Mouse (Mus musculus) forebrain, embryonic 16.5 days (tissue): ENCODE measurements around the gene Sh3pxd2a. TPM values are rescaled to one million over a fixed set of nuclear protein-coding genes. Genes with fewer than 3 reads are reported as not detected.

ENCODE experiments used
- ATAC-seq: fragments of 200-750 bp; cut with Nextera tagmentation; 2 replicates; pipeline ENCODE4 v1.8.0; 2017; ENCODE audit warnings: mild to moderate bottlenecking, moderate library complexity
- H3K27ac ChIP-seq: fragments of 300-500 bp; sonication (generic); 2 replicates; pipeline ENCODE4 v1.5.1; 2014; ENCODE audit warnings: low read length, control low read depth
- H3K27me3 ChIP-seq: fragments of 300-500 bp; sonication (generic); replicated peaks from 2 replicates; pipeline ENCODE4 v1.6.1; 2014; ENCODE audit warnings: low read length; ENCODE audit not compliant: control insufficient read depth, insufficient read depth
- H3K36me3 ChIP-seq: fragments of 300-500 bp; sonication (generic); 2 replicates; pipeline ENCODE4 v1.6.1; 2014; ENCODE audit not compliant: control insufficient read depth, insufficient read depth
- H3K4me1 ChIP-seq: fragments of 300-500 bp; sonication (generic); replicated peaks from 2 replicates; pipeline ENCODE4 v1.6.1; 2014; ENCODE audit warnings: low read length; ENCODE audit not compliant: control insufficient read depth, insufficient read depth
- H3K4me2 ChIP-seq: fragments of 300-500 bp; sonication (generic); 2 replicates; pipeline ENCODE4 v1.6.1; 2014; ENCODE audit warnings: mild to moderate bottlenecking, low read length, control low read depth
- H3K4me3 ChIP-seq: fragments of 300-500 bp; sonication (generic); replicated peaks from 2 replicates; pipeline ENCODE4 v1.5.1; 2014; ENCODE audit warnings: mild to moderate bottlenecking, low read length, control low read depth
- H3K9ac ChIP-seq: fragments of 300-500 bp; sonication (generic); replicated peaks from 2 replicates; pipeline ENCODE4 v1.6.1; 2014; ENCODE audit warnings: low read depth, low read length, control low read depth
- H3K9me3 ChIP-seq: fragments of 300-500 bp; sonication (generic); 2 replicates; pipeline ENCODE4 v1.6.1; 2016; ENCODE audit warnings: low read length; ENCODE audit not compliant: control insufficient read depth
- WGBS: fragments of 180-500 bp; shearing (Covaris S2); extraction: QIAGEN DNeasy Blood & Tissue Kit; methylation state at CpG from one replicate; pipeline ENCODE4 v1.1.7; 2014; 5-methylcytosine and 5-hydroxymethylcytosine counted together
- polyA plus RNA-seq: library from polyadenylated mRNA; unstranded; fragments of >200 nt; fragmentation: Nextera tagmentation; extraction: Ambion mirVana; gene quantifications from 2 replicates; pipeline ENCODE4 v1.2.1, GENCODE M21; 2015

The Sh3pxd2a gene
- polyA plus RNA-seq, 1 experiment from 2014 or later: 2.1 TPM

DNA sequence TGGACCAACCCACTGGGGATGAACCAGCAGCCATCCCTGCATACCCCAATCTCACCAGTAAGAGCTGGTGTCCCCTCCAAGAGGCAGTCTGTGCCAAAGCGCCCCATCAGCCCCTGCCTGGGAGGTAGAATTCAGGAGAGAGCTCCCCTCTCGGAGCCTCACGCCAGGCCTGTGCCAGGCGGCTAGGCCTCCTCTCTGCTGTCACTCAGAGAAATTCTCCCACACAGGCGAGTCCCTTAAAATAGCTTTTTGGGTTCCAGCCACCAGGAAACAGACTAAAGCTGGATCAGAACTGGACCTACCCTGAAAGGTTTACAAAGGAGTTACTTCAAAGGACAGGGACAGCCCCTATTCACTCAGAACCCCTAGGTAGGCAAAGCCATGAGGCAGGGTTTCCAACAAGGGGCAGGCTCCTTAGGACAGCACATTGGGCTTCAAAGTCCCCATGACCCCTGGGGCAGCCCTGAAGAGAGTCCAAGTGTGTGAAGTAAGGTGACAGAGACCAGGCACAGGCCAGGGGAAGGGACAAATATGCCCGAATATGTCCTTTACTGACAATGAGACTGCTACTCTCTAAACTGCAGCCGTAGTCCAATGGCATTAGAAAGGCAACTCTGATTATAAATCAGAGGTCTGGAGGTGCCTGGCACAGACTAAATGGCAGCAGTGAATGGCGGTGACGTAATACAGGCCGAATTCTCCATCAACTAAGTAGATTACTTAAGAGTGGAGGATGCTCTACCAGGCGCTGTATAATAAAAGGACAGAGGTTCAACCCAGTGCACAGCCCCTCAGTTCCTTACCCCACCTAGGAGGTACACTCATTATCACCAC, 9.8 kb downstream of the Sh3pxd2a start:
- Histone ChIP-seq H3K4me3 (no peak overlapping the region), H3K9me3 (no peaks in the 10 kb centered on the region), H3K27me3 (no peaks in the 10 kb centered on the region), H3K9ac (0 out of 2 replicates have a peak overlapping the region, but pooled peaks have one; percentile 26), H3K36me3 (no peaks in the 10 kb centered on the region), H3K4me2 (no peak overlapping the region), H3K27ac (no peak overlapping the region), H3K4me1 (peaks cover 20% of the 10 kb centered on the region)
- peak; percentile 45 for ATAC-seq
- WGBS: 42% methylated on average over 11 of the region's 11 CpGs

- no peak overlapping the region for H3K4me3 ChIP-seq
- H3K27ac ChIP-seq: no peak overlapping the region
- H3K27me3 ChIP-seq: no peaks in the 10 kb centered on the region
- ATAC-seq: no peak
- no peaks in the 10 kb centered on the region for H3K36me3 ChIP-seq
- H3K9ac ChIP-seq: no peak overlapping the region
- H3K9me3 ChIP-seq: no peaks in the 10 kb centered on the region
- no peak overlapping the region for H3K4me2 ChIP-seq
- peaks cover 24% of the 10 kb centered on the region for H3K4me1 ChIP-seq
- WGBS: 88% methylated on average over 7 of the region's 7 CpGs
Measured at GRCm38 (mm10) chr19:47453352-47453751, 10.8 kb downstream of the Sh3pxd2a start.

DNA sequence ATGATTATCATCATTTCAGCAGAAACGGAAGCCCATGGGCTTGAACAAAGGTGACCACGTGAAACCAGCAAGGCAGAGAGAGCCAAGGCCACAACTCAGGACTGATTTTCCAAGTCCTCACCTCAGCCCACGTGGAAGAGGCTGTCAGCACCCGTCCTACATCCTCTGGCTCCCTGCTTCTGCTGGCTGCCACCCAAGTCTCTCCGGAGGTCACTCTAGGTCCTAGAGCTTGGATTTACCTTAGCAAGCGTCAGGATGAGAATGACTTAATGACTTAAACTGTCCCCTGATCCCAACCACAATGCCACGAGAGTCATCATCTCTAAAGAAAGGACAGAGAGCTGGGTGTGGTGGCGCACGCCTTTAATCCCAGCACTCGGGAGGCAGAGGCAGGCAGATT, 11.5 kb downstream of the Sh3pxd2a start:
- no peak for ATAC-seq
- Histone ChIP-seq H3K9me3 (no peaks in the 10 kb centered on the region), H3K36me3 (no peaks in the 10 kb centered on the region), H3K27ac (no peak overlapping the region), H3K9ac (no peak overlapping the region), H3K27me3 (no peaks in the 10 kb centered on the region), H3K4me2 (no peak overlapping the region), H3K4me3 (no peak overlapping the region), H3K4me1 (peaks cover 27% of the 10 kb centered on the region)
- 90% methylated on average over 10 of the region's 10 CpGs for WGBS

DNA sequence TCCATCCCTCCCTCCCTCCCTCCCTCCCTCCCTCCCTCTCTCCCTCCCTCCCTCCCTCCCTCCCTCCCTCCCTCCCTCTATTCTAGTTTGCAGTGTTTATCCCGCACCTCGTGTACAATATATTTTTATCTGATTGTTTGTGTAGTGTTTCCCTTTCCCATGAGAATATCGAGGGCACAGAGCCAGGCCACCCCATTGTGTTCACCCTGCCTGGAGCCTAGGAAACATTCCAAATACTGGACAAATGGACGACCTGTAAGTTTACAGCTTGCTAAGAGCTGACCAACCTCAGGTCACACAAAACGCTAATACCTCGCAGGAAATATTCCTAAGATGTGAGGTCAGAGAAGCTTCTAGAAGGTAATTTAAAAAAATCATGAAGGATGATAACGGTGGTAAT, 12.0 kb downstream of the Sh3pxd2a start:
- no peak overlapping the region for H3K9ac ChIP-seq
- H3K4me2 ChIP-seq: no peak overlapping the region
- no peak overlapping the region for H3K4me3 ChIP-seq
- WGBS: 76% methylated on average over 7 of the region's 7 CpGs
- peaks cover 29% of the 10 kb centered on the region for H3K4me1 ChIP-seq
- ATAC-seq: no peak
- H3K27me3 ChIP-seq: no peaks in the 10 kb centered on the region
- H3K9me3 ChIP-seq: no peaks in the 10 kb centered on the region
- H3K27ac ChIP-seq: no peak overlapping the region
- H3K36me3 ChIP-seq: no peaks in the 10 kb centered on the region

GRCm38 (mm10) chr19:47451476-47452113, 12.6 kb downstream of the Sh3pxd2a start:
- Histone ChIP-seq H3K36me3 (no peaks in the 10 kb centered on the region), H3K4me3 (no peak overlapping the region), H3K4me1 (peaks cover 35% of the 10 kb centered on the region), H3K27me3 (no peaks in the 10 kb centered on the region), H3K27ac (no peak overlapping the region), H3K9me3 (no peaks in the 10 kb centered on the region), H3K9ac (no peak overlapping the region), H3K4me2 (no peak overlapping the region)
- 85% methylated on average over 10 of the region's 10 CpGs for WGBS
- ATAC-seq: no peak

DNA sequence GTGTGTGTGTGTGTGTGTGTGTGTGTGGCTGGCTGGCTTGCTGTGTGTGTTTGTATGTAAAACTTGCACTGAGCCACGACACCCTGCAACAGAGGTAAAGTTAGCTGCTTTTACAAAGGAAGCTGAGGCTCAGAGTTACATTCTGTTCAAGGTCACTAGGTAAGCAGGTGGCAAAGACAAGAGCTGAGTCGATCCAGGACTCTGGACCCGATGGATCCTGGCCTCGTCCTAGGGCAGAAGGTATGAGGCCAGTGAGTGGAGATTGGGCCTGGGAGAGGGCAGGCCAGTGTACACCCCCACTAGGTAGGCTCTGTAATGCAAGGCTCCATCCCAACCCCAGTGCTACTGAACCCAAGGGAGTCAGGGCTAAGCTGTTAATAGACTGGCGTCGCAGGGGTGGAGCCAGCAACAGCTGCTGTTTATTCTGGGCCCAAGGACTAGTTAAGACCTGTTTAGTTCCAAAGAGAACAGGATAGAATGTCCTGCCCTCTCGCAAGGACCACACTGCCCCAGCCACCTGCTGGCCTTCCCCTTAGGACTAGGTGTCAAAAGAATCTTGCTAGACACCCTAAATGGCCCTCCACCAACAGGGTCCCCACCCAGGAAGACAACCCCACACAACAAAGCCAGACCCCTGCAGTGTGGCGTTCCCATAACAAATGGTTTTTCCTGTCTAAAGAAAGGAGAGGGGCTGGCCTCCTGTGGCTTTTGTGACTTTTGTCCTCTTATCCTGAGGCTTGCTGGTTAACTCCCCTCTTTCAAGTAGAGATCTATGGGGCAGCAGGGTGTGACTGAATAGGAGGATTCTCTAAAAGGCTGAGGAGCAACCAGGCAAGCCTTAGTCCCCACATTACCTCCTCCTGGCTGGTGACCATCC, 13.7 kb downstream of the Sh3pxd2a start:
- Histone ChIP-seq H3K4me2 (no peak overlapping the region), H3K27ac (no peak overlapping the region), H3K27me3 (no peaks in the 10 kb centered on the region), H3K36me3 (no peaks in the 10 kb centered on the region), H3K4me1 (peaks cover 39% of the 10 kb centered on the region), H3K9me3 (no peaks in the 10 kb centered on the region), H3K4me3 (no peak overlapping the region), H3K9ac (no peak overlapping the region)
- 31% methylated on average over 8 of the region's 8 CpGs for whole genome bisulfite sequencing
- no peak for ATAC-seq

- H3K27me3 ChIP-seq: no peaks in the 10 kb centered on the region
- 60% methylated on average over 4 of the region's 4 CpGs for WGBS
- H3K4me3 ChIP-seq: no peak overlapping the region
- H3K4me1 ChIP-seq: peaks cover 39% of the 10 kb centered on the region
- no peaks in the 10 kb centered on the region for H3K36me3 ChIP-seq
- H3K9ac ChIP-seq: no peak overlapping the region
- no peak overlapping the region for H3K4me2 ChIP-seq
- no peak overlapping the region for H3K27ac ChIP-seq
- ATAC-seq: no peak
- no peaks in the 10 kb centered on the region for H3K9me3 ChIP-seq
Measured at GRCm38 (mm10) chr19:47449513-47450227, 14.5 kb downstream of the Sh3pxd2a start.

- Histone ChIP-seq H3K36me3 (no peaks in the 10 kb centered on the region), H3K9ac (no peak overlapping the region), H3K4me2 (no peak overlapping the region), H3K4me3 (no peak overlapping the region), H3K27me3 (no peaks in the 10 kb centered on the region), H3K27ac (no peak overlapping the region), H3K4me1 (peaks cover 29% of the 10 kb centered on the region), H3K9me3 (no peaks in the 10 kb centered on the region)
- ATAC-seq: no peak
- WGBS: 75% methylated on average over 14 of the region's 14 CpGs
Measured at GRCm38 (mm10) chr19:47448618-47449151, 15.5 kb downstream of the Sh3pxd2a start.
